Mouse (Mus musculus): Measurements from ENCODE around the gene Cuzd1.

Cuzd1 gene

GRCm38 (mm10) chr7:131322192-131322591 lies at the start of gene Cuzd1:
Cuzd1 (minus strand) TSS chr7:131322292.
- no peak for DNase-seq (ENCODE audit: low read depth, low spot score)

DNA sequence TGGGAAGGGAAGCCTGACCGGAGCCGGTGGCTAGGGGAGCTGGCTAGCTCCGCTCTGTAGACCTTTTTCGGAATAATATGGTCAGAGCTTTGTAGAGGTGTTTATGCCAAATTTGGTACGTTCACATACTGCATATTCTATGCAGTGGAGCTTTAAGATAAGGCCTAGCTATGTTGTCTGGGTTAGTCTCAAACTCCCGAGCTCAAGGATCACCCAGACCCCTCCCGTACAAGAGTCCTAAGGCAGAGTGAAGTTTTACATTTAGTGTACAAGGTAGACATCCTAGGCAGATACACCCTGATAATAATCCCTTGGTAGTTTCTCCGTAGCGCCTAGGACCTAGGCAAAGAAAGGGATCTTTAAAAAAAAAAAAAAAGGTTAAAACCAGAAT lies 49.4 kb upstream of the Cuzd1 start:
- DNase-seq (ENCODE audit: low read depth, low spot score) = no peak

GRCm38 (mm10) chr7:131370648-131371469 lies 48.8 kb upstream of the Cuzd1 start, which contains the start of gene Pstk:
Pstk (plus strand) TSS chr7:131371141.
- peak; percentile 81 for DNase-seq (ENCODE audit: low read depth, low spot score)

- DNase-seq (ENCODE audit: low read depth, low spot score) = no peak
Observed at GRCm38 (mm10) chr7:131364131-131364530, 42.0 kb upstream of the Cuzd1 start.

DNA sequence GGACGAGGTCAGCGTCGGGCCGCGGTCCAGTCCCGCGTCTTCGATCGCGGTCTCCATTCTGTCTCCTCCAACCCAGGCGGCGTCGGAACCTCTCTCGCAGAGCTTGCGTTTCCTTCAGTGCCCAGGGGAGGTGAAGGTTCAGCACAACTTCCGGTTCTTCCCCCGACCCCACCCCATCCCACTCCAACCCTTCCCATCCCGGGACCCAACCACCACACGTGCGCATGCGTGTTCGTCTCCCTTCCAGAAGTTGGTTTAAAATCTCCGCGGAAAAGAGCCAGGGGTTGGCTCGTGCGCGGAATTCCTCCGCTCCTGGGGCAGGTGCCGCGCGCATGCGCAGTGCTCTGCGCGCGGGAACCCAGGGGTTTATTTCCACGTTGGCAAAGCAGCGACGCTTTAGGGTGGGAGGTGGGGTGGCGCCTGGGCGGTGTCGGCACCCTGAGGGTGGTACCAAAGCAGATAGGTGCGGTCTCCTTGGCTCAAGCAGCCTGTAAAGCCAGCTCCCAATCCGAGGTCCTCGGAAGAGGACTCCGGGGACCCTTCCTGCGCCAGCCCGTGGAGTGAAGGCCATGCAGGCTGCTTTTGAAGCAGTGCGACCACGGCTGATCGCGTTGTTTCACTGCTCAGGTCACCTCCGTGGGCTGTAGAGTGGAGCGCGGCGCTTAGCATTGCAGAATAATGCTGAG lies 40.7 kb upstream of the Cuzd1 start, which contains the start of gene 2310057M21Rik:
Gene 2310057M21Rik (minus strand): TSS at position 145 of the 686 bp plus-strand sequence.
- DNase-seq (ENCODE audit: low read depth, low spot score) = peak; percentile 97

DNA sequence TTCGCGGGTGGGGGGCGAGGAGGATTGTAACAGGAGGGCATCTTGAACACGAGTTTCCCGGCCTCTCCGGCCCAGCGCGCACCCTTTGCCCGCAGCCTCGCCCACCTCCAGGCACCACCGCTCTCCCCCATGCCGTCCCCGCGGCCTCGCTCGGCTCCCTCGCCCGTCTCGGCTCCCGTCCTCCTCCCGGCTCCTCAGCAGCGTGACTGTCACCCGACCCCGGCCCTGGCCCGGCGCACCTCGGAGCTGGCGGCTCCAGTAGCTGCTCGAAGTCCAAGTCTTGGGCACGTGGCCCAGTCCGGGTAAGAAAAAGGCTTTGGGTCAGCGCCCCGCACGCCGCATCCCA lies 40.1 kb upstream of the Cuzd1 start:
- DNase-seq (ENCODE audit: low read depth, low spot score) = no peak

GRCm38 (mm10) chr7:131356105-131356504 lies 34.0 kb upstream of the Cuzd1 start:
- DNase-seq (ENCODE audit: low read depth, low spot score) = no peak

GRCm38 (mm10) chr7:131345856-131346541 lies 23.9 kb upstream of the Cuzd1 start:
- DNase-seq (ENCODE audit: low read depth, low spot score) = no peak

GRCm38 (mm10) chr7:131337502-131338068 lies 15.5 kb upstream of the Cuzd1 start:
- no peak for DNase-seq (ENCODE audit: low read depth, low spot score)

GRCm38 (mm10) chr7:131333564-131333963 lies 11.5 kb upstream of the Cuzd1 start, which contains the start of gene Fam24a:
Fam24a (plus strand) TSS chr7:131333864.
- no peak for DNase-seq (ENCODE audit: low read depth, low spot score)

GRCm38 (mm10) chr7:131331688-131332087 lies 9.6 kb upstream of the Cuzd1 start:
- DNase-seq (ENCODE audit: low read depth, low spot score) = no peak

- DNase-seq (ENCODE audit: low read depth, low spot score) = no peak
Observed at GRCm38 (mm10) chr7:131329416-131329815, 7.3 kb upstream of the Cuzd1 start, which contains the start of gene Fam24b. Fam24b (minus strand) TSS chr7:131329516.

DNA sequence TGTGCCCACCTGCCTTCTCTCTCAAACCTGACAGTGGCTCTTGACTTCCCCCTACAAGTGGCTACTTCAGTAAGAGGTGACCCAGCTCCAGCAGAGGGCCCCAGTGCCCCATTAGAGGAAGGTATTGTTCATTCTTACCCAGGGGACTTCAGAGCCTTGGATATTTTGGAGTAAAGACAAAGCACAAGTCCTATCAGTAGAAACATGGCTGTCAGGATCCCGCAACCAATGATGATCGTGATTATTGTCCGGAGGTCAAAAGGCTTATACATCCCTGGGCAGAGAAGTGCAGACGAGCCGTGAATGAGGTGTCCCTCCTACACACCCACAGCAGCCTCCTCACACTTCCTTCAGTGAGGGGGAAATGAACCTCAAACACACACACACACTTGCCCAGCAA lies 5.0 kb upstream of the Cuzd1 start:
- no peak for DNase-seq (ENCODE audit: low read depth, low spot score)

DNA sequence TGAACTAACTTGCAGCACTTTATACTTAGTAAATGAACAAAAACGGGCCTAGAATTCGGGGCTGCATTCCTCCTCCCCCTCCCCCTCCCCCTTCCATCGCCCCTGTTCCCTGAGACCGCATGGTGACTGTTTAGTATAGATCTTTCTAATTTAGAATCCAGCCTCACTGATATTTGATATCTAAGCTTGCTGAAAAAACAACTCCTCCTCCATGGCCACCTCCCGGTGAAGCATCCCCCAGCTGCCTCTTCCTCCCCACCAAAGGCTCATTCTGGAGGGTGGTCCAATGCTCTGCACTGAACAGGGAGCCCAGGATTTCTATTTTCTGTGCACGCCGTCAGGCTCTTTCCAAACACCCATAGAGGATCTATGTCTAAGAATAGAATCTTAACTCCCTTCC lies 3.8 kb downstream of the Cuzd1 start:
- DNase-seq (ENCODE audit: low read depth, low spot score) = peak; percentile 16

GRCm38 (mm10) chr7:131317587-131317986 lies 4.5 kb downstream of the Cuzd1 start:
- no peak for DNase-seq (ENCODE audit: low read depth, low spot score)

DNA sequence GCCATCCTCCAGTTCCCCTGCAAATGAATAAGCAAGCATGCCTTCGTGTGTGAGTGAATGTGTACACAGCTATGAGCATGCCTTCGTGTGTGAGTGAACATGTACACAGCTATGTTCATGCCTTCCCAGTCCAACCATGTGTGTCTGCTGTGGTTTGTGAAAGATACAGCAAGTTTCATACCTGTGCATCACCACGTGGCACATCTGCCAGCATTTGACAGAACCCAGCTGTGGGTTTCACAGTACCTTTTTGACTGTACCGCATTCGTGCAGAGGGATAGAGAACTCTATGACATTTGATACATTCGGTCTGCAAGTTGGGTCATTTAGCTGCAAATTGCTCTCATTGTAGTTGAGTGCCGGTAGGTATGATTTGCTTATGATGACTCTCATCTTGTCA lies 7.6 kb downstream of the Cuzd1 start:
- DNase-seq (ENCODE audit: low read depth, low spot score) = no peak

GRCm38 (mm10) chr7:131306733-131307132 lies 15.4 kb downstream of the Cuzd1 start:
- DNase-seq (ENCODE audit: low read depth, low spot score) = no peak

GRCm38 (mm10) chr7:131303340-131303739 lies 18.8 kb downstream of the Cuzd1 start:
- no peak for DNase-seq (ENCODE audit: low read depth, low spot score)

- no peak for DNase-seq (ENCODE audit: low read depth, low spot score)
Observed at GRCm38 (mm10) chr7:131297151-131297550, 24.9 kb downstream of the Cuzd1 start.

- DNase-seq (ENCODE audit: low read depth, low spot score) = no peak
Observed at GRCm38 (mm10) chr7:131265851-131266250, 56.2 kb downstream of the Cuzd1 start.

DNA sequence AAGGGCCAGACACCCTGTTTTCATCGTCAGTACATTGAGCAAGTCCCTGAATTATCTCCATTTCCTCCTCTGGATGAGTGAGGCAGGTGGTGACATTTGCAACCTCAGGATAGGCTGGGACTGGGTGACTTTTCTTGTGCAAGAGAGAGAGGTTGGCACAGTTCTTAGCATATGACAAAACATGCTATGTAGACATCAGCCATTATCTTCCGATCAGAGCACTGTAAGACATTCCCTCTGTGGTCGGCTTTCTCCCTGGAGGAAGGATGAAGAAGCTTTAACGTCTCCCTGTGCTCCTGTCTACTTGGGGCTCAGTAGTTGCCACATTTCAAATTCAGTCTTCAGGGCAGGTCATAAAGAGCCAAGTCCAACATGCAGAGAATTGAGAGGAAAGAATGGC lies 57.8 kb downstream of the Cuzd1 start:
- DNase-seq (ENCODE audit: low read depth, low spot score) = no peak

- DNase-seq (ENCODE audit: low read depth, low spot score) = peak; percentile 57
Observed at GRCm38 (mm10) chr7:131260946-131261345, 61.1 kb downstream of the Cuzd1 start.
